Mouse (Mus musculus) heart, embryonic 11.5 days (tissue): ENCODE measurements around the gene Abr. TPM values are rescaled to one million over a fixed set of nuclear protein-coding genes. Genes with fewer than 3 reads are reported as not detected.

Experiments
- ATAC-seq: fragments of 200-750 bp; cut with Nextera tagmentation; replicated peaks from 2 replicates; pipeline ENCODE4 v1.8.0; 2017; ENCODE audit warnings: moderate library complexity; ENCODE audit not compliant: insufficient number of reproducible peaks, low FRiP score, low TSS enrichment
- H3K27ac ChIP-seq: fragments of 300-500 bp; sonication (generic); 2 replicates; pipeline ENCODE4 v1.5.1; 2014; ENCODE audit warnings: mild to moderate bottlenecking, low read depth, low read length
- H3K27me3 ChIP-seq: fragments of 300-500 bp; sonication (generic); 2 replicates; pipeline ENCODE4 v1.6.1; 2014; ENCODE audit warnings: mild to moderate bottlenecking, low read length, mixed read lengths; ENCODE audit not compliant: control insufficient read depth, insufficient read depth
- H3K36me3 ChIP-seq: fragments of 300-500 bp; sonication (generic); 2 replicates; pipeline ENCODE4 v1.6.1; 2014; ENCODE audit warnings: mild to moderate bottlenecking, low read length, moderate library complexity, mixed read lengths; ENCODE audit not compliant: control insufficient read depth, insufficient read depth
- H3K4me1 ChIP-seq: fragments of 300-500 bp; sonication (generic); 2 replicates; pipeline ENCODE4 v1.6.1; 2014; ENCODE audit warnings: low read length; ENCODE audit not compliant: control insufficient read depth, insufficient read depth
- H3K4me2 ChIP-seq: fragments of 300-500 bp; sonication (generic); 2 replicates; pipeline ENCODE4 v1.6.1; 2014; ENCODE audit warnings: mild to moderate bottlenecking, moderate library complexity
- H3K4me3 ChIP-seq: fragments of 300-500 bp; sonication (generic); 2 replicates; pipeline ENCODE4 v1.5.1; 2014; ENCODE audit warnings: low read depth, low read length
- H3K9ac ChIP-seq: fragments of 300-500 bp; sonication (generic); 2 replicates; pipeline ENCODE4 v1.6.1; 2014; ENCODE audit warnings: mild to moderate bottlenecking, low read depth, low read length, moderate library complexity
- H3K9me3 ChIP-seq: fragments of 300-500 bp; sonication (generic); replicated peaks from 2 replicates; pipeline ENCODE4 v1.6.1; 2016; ENCODE audit warnings: low read length; ENCODE audit not compliant: control insufficient read depth
- polyA plus RNA-seq: library from polyadenylated mRNA; unstranded; fragments of >200 nt; fragmentation: Nextera tagmentation; extraction: Ambion mirVana; gene quantifications from 2 replicates; pipeline ENCODE4 v1.2.1, GENCODE M21; 2014

The Abr gene
- polyA plus RNA-seq, 1 experiment from 2014 or later, result 22.9 TPM

GRCm38 (mm10) chr11:76370491-76370890 is 251.6 kb downstream of the Abr start:
- no peaks in the 10 kb centered on the region for H3K27me3 ChIP-seq
- H3K4me2 ChIP-seq, result no peak overlapping the region
- no peak for ATAC-seq
- H3K36me3 ChIP-seq, result no peaks in the 10 kb centered on the region
- peaks cover 50% of the 10 kb centered on the region for H3K4me1 ChIP-seq
- no peak overlapping the region for H3K27ac ChIP-seq
- no peak overlapping the region for H3K9ac ChIP-seq
- H3K4me3 ChIP-seq, result no peak overlapping the region
- H3K9me3 ChIP-seq, result no peaks in the 10 kb centered on the region

Other genes starting within 250 kb of the Abr start
- 21.6 and 24.8 TPM in 2 replicates for gene Nxn, start 223.2 kb downstream of the Abr start, polyA plus RNA-seq
- gene Timm22, start 215.4 kb downstream of the Abr start, polyA plus RNA-seq, result 108 and 110 TPM in 2 replicates
- gene Bhlha9, start 50.2 kb upstream of the Abr start, polyA plus RNA-seq, result 0.17 TPM in 1 of 2 replicates, not detected in the other
- gene Trarg1, start 57.5 kb upstream of the Abr start, polyA plus RNA-seq, result 0.07 TPM in 1 of 2 replicates, not detected in the other
- gene Gosr1, start 141.3 kb upstream of the Abr start, polyA plus RNA-seq, result 23.6 and 26.5 TPM in 2 replicates
- 19.9 and 20.8 TPM in 2 replicates for gene Cpd, start 224.7 kb upstream of the Abr start, polyA plus RNA-seq